Mouse (Mus musculus) monocyte, adult 5-6 weeks (primary cell): ENCODE measurements around the gene Trpm6. TPM values are rescaled to one million over a fixed set of nuclear protein-coding genes. Genes with fewer than 3 reads are reported as not detected.

Source experiments
- ATAC-seq: fragments of 153-309, 156-312 bp; replicated peaks from 2 replicates; pipeline ENCODE4 v1.8.0; 2017; ENCODE audit warnings: mild to moderate bottlenecking; ENCODE audit not compliant: low TSS enrichment, insufficient number of reproducible peaks, severe bottlenecking, poor library complexity, low FRiP score
- total RNA-seq: library from RNA; stranded (forward); fragments of 200-1000, 200-491, 200-594 nt; gene quantifications from 3 replicates; pipeline ENCODE4 v1.2.3, GENCODE M21; 2017

Trpm6 gene
- total RNA-seq, 1 experiment from 2014 or later = not detected

DNA sequence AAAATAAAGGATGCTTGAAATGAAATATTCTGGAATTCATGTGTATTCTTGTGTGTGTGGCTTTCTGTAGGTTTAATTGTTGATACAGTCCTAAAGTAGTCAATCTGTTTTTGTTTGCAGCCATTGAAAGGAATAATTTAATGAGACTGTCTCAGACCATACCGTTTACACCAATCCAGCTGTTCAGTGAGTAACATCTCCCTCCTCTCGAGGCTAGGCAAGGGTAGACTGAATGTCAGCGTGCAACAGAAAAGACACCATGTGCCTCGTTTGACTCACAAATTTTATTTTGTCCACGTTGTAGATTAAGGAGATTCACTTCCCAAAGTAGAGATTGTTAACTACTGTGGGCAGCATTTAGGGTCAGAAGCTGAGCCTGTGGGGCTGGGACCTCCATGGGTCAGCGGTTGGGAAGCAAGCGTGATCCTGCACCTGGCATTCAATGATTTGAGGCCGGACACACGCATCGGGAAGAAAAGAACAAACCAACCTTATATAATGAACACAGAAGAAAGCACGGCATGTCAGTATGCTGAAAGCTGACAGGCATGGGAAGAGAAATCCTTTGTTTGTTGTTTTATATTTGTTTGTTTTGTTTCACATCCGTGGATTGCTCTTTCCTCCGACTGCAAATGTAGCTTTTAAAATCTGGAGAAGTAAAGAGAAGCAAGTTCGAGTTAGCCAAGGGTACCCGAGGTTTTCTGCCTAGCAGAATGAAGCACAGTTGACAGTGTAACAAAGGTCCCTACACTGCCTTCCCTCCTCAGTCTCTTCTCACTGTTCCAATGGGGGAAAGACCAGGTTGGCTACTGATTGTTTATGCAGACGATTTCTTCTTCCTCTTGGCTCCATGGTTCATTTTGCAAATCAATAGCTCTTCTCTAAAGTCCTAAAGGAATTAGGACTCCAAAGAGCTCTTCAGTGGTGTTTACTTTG, 124.2 kb downstream of the Trpm6 start:
- ATAC-seq = no peak

DNA sequence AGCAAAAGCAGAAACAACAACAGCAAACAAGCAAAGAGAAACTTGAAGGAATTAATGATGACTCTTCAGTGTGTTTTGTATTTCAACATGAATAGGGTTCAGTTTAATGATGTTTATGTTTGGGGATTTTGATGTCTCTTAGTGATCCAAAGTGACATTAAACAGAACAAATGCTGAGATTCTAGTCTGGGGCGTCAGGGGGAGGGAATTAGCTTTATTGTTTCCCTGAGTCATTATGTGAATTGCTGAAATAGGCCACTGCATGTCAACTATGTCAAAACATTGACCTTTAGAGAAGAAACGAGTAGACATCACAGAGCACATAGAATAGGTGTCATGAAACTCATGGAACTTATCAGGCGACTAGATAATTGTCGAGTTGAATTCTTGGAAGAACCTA, 129.5 kb downstream of the Trpm6 start:
- no peak for ATAC-seq

DNA sequence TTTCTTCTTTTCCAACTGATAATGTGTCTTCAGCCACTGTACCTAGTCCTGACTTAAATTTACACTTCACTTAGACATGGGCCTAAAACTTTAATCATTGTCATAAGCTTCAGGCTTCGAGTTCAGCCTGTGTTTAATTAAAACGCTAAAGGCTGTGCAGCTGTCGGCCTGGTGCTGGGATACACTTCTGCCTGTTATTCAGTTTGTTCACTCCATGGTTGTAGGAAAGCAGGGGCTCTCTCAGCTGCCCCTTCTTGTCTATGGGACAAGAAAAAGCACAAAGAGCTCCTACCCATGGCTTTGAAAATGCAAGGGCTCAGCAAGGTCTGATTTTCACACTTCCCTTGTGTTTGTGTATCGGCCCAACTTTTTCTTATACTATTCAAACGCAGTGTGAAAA, 131.4 kb downstream of the Trpm6 start:
- ATAC-seq = no peak

DNA sequence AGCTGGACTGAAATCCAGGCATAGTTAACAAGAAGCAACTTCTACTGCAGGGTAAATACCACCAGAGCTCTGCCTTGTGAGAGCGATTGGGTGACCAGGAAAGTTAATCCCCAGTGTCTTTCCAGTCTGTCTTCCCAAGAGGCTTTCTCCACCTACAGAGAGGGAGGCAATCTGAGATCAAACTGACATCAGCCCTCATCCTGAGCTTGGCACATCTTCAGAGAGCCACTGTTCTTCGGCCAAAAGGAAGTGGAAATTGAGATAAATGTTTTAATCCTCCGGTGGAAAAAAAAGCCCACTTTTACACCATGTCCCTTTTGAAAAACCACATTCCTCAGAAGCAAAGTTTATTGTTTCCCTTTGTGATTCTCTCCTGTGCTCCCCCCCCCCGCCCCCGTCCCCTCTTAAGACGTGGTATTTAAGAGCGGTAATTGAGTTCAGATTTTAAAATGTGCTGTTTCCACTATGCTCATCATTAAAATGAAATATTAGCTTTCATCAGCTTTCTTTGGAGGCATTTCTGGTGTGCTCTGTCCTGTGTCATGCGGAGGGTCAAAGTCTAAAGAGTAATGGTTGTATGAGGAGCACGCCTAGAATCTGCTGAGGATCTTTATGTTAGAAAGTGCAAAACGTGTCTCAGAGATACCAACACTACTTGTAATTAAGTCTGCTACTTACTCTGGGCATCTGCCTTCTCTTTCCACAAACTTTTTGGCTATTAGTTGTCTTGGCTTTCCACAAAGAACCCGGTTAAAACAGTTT, 138.0 kb downstream of the Trpm6 start:
- ATAC-seq = no peak

DNA sequence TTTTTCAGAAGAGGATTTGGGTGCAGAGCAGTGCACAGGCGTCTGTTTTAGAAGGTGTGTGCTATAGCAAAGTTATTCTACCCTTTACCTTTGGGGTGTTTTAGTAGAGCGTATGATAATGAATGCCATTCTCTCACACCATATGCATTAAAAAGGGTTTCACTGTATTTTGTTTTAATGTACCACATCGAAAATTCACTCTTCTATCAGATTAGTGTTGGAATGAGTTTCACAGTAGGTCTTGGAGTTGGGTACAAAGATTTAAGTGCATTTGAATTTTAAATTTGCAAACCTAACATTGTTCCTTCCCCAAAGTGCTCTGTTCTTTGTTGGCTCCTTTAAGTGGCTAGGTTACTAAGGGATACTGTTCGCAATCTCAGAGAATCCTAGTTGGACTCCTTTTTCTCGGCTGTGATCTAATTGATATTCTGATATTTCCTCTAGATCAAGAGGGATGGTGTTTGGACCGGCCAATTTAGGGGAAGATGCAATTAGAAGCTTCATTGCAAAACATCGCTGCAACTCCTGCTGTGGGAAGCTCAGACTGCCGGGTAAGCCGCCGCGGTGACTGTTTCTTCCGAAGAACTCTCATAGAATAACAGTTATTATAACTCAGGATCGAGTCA, 138.8 kb downstream of the Trpm6 start:
- no peak for ATAC-seq

DNA sequence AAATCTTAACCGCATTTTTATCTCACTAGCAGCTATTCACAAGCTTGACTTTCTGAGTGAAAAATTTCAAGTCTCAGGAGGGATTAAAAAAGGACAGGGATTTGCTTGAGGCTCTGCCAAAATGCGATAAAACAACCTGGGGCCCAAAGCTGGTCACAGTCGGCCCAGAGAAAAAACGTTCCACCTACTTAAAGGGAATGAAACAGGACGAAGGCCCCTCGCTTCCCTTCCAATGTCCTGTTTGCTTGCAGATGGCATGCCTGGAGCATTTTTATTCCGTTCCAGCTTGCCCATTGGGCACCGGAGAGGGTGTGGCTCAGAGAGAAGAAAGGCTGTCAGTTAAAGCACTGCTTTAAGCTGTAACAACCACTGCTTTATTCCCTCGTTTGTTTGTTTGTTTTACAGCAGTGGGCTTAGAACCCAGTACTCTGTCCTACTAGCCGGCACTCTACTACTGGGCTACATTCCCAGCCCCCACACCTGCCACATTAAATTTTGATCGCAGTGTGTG, 139.4 kb downstream of the Trpm6 start:
- no peak for ATAC-seq

DNA sequence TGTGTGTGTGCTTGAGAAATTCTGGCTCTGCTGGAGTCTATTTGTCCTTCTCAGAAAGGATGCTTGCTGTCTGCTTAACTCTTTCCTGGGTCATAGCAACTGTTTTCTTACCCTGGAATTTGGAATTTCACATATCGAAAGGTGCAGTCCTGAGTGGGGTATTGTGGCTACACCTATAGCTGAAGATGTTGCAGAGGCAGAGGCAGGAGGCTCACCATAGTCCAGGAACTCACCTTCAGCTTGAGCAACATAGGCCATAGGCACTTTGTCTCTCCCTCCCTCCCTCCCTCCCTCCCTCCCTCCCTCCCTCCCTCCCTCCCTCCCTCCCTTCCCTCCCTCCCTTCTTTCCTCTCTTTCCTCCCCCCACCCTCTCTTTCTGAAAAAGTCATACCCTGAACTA, 139.8 kb downstream of the Trpm6 start:
- no peak for ATAC-seq

DNA sequence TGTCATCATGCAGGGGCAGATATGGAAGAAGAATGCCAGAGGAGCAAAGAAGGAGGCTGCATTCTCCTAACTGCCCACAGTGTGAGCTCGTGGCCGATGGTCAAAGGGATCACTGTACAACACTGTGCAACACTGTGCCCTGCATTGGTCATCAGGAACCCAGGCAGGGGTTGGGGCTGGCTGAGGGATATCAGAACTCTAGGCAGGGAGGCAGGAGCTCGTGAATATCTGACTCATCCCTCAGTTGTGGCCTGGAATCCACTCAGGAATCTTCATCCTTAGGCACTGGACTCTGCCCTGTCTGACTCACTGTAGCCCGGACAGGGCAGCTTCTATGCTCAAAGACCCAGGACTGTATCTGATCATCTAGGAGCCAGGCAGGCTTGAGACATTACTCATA, 140.4 kb downstream of the Trpm6 start:
- no peak for ATAC-seq

DNA sequence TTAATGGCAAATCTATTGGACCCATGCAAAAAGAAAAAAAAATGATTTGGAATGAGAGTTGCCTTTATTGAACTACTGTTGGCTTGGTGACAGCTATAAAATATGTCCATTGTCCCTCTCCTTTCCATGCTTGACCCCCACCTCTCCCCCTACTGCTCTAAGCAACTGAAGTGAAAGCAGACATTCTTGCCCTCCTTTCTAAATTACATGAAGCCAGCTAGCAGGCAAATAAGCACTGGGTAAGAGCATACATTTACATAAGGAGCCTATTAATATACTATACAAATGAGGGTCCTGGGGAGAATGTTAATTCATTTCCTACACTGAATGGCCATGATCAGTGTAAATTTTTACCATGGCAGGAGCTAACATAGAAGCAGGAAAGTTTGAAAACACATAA, 148.5 kb downstream of the Trpm6 start:
- no peak for ATAC-seq

DNA sequence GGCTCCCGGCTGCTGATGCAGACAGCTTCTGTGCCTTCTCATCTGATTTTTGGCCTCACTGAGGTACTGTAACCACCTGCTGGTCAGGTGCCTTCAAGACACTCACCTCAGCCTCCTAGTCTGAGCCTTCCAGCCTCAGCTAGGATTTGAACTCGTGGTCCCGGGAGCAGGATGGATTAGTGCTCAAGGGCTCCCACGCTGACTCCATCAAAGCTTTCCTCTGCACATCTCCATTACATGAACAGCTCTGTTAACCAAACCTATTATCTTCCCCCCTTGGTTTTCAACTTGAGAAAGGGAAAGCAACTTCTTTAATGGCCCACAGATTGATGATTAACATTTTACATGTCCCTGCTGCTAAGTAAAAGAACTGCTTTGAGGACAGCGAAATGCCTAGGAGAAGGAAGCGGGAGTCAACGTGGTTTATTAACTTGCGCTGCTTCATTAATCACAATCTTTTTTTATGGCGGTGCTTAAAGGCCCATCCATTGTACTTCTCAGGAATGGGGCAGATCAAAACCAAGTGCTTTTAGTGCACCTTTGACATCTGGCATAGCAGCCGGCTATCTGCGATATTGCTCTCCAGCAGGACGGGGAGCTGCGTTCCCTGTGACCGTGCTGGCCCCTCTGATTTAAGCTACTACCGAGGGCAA, 152.4 kb downstream of the Trpm6 start:
- ATAC-seq = no peak

DNA sequence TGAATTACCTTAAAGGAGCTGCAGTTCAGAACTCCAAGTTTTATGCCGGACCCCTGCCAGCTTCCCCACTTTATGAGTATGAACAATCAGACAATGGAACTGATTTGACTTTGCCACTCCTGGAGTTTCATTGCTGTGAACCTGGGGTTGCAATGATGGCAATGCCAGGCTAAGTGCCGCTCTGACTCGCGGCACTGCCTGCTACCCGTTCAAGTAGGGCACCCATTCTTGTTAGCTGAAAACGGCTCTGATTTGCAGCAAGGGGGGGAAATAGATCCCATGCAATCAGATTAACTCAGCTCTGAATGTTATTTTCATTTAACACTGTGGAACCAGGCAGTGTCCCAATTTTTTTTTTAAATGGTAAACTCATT, 152.9 kb downstream of the Trpm6 start:
- no peak for ATAC-seq

DNA sequence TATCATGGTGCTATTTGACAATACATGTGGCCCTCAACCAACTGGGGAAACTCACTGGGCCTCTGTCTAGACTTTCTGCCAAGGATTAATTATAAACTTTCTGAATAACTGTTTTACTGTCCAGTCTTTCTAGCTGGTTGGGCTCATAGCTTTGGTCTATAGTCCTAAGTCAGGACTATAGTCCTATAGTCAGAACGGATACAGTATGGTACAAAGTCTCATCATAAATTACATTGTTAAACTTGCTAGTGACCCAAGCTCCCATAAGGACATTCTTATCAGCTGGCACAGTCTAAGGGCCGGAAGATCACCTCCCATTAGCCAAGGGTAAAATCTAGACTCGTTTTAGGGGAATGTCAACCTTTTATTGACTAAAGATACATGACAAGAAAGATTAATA, 155.7 kb downstream of the Trpm6 start:
- no peak for ATAC-seq

DNA sequence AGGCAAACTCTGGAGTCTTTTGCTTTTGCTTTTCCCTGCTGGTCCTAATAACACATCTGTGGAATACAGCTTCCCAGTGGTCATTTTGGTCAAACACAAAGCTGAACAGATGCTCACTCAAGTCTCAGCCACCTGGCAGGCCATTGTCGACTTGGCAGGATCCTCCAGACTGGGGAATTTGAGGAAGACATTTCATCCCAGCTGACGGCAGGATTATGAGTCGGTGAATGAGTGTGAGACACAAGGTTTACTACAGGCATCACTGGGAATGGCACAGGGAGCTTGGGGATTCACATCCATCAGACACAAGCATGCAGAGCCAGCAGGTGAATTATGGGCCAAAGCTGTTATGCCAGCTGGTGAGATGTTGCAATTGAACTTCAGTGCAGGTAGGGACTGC, 159.9 kb downstream of the Trpm6 start:
- no peak for ATAC-seq

DNA sequence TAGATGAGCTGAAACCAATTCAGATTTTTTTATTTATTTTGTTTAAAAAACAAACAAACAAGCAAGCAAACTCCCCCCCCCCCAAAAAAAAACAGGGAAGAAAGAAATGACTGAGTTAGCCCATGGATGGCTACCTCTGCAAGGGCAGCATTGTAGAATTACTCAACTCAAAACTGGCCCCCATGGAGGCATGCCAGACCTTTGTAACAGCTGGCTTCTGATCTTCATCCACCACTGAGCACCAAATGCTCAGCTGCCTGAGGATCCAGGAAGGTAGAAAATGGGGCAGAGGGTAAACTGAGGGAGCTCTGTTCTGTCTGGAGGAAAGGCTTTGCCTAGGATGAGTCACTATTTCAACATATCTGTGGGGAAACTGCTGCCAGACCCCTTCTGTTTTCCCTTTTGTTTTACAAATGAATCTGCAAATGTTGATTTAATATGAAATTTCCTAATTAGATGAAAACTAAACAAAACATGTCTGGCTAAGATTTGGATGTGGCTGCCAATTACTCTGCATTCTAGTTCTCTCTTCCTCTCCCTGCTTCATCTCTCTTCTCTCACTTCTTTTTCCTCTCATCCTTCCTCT, 162.1 kb downstream of the Trpm6 start:
- no peak for ATAC-seq

DNA sequence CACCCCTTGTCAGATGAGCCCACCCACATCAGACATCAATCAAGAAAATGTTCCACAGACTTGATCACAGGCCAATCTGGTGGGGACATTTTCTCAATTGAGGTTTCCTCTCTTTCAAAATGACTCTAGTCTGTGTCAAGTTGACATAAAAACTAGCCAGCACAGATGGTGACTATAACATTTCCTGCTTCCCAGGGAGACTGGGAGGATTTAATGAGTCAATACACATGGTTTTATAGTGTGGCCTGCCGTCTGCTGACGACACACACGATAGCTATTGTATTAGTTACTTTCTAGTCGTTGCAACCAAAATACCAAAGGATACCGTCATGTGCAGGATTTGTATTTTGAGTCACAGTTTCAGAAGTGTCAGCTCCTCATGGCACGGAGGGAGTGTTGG, 191.6 kb downstream of the Trpm6 start:
- no peak for ATAC-seq
